Mouse (Mus musculus): ENCODE measurements around the gene Ass1. TPM values are rescaled to one million over a fixed set of nuclear protein-coding genes. Genes with fewer than 3 reads are reported as not detected.

Ass1 gene
- 9.3 and 12.7 TPM in 2 replicates for polyA plus RNA-seq (2012; rRNA removed)

DNA sequence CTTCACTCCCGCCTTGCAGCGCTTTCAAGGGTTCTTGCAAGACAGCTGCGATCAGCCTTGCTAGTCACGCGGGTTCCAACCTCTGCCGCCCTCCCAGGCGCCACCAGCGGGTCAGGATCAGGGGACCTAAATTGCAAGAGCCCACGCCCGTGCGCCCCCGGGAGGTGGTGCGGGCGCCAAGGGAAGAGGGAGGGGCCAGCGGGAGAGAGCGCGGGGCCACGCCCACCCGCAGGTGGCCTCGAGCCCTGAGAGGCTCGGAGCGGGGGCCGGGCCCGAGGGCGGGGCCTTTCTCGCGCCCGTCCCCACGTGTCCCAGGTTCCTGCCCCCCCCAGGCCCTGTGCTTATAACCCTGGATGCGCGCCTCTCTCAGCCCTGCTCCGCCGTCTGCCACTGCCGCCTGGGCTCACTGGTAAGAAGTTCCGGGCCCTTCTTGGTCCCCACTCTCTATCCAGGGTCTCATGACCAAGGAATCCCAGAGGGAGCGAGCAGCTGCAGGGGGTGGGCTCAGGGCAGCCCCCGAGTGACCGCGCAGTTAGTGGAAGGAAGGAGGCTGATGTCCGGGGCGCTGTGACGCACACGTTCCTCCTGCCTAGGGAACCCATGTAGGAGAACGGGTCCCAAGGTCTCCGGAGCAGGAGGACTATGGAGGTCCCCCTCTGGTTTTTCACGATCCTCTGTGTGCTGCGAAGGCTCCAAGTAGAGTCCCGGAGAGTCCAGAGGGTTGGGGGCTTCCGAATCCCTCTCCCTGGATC lies at the start of gene Ass1:
Gene Ass1 (plus strand): TSS at position 277 of the 752 bp plus-strand sequence.

Other genes starting within 250 kb of the Ass1 start
- gene Ncs1, start 224.4 kb upstream of the Ass1 start, polyA plus RNA-seq (2012; rRNA removed) = 29.1 and 30.2 TPM in 2 replicates
- 0.07 and 0.16 TPM in 2 replicates for gene Hmcn2, start 155.8 kb upstream of the Ass1 start, polyA plus RNA-seq (2012; rRNA removed)
- gene Fubp3, start 102.4 kb downstream of the Ass1 start, polyA plus RNA-seq (2012; rRNA removed) = 64.6 and 76.0 TPM in 2 replicates
- 11.0 and 16.9 TPM in 2 replicates for gene Prdm12, start 169.8 kb downstream of the Ass1 start, polyA plus RNA-seq (2012; rRNA removed)
- gene Exosc2, start 200.5 kb downstream of the Ass1 start, polyA plus RNA-seq (2012; rRNA removed) = 65.4 and 72.6 TPM in 2 replicates
- 78.4 and 93.4 TPM in 2 replicates for gene Abl1, start 218.2 kb downstream of the Ass1 start, polyA plus RNA-seq (2012; rRNA removed)

All from central nervous system, embryonic 11.5 days (tissue).